Mouse (Mus musculus): ENCODE measurements at regions not wholly inside any gene's neighbourhood (a gene's known extent, or its start where the extent isn't known, plus 50 kb on each side); places are given as distances from the start of the nearest gene placed in this dataset.

DNA sequence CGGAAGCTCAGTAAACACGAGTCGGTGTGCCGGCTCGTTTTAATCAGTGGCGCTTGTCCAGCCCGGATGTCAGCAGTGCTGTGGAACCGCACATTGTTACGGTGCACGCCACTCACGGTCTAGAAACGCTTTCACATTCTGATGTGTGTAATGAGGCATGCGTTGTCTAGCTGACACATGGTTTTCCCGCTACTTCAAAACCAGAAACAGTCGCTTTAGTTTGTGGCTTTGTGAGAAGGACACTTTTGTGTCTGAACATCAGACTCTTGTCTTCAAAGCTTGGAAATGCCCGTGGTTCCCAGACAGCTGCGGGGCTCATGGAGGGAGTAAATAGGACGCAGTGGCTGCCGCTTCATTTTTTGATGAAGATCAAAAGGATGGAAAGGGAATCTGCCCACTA is 77.0 kb upstream of the Lgr5 start:
- no peak for ATAC-seq (replicated peaks; ENCODE audit: low FRiP score)
- no peak overlapping the region for H3K4me2 ChIP-seq
- no peak overlapping the region for H3K27ac ChIP-seq (ENCODE audit: low read depth, low read length)
- no peaks in the 10 kb centered on the region for H3K4me1 ChIP-seq (replicated peaks; ENCODE audit: control insufficient read depth, insufficient read depth, low read length)
- 88% methylated on average over 19 of the region's 19 CpGs for WGBS
- H3K9me3 ChIP-seq (ENCODE audit: control insufficient read depth, low read length): no peaks in the 10 kb centered on the region
- H3K9ac ChIP-seq (ENCODE audit: low read depth, low read length): no peak overlapping the region
- H3K36me3 ChIP-seq (ENCODE audit: control insufficient read depth, insufficient read depth, low read length): no peaks in the 10 kb centered on the region
- H3K27me3 ChIP-seq (replicated peaks; ENCODE audit: control insufficient read depth, insufficient read depth, low read length): no peaks in the 10 kb centered on the region
- H3K4me3 ChIP-seq (ENCODE audit: low read depth, low read length): no peak overlapping the region
- no peak for DNase-seq (ENCODE audit: low spot score)

DNA sequence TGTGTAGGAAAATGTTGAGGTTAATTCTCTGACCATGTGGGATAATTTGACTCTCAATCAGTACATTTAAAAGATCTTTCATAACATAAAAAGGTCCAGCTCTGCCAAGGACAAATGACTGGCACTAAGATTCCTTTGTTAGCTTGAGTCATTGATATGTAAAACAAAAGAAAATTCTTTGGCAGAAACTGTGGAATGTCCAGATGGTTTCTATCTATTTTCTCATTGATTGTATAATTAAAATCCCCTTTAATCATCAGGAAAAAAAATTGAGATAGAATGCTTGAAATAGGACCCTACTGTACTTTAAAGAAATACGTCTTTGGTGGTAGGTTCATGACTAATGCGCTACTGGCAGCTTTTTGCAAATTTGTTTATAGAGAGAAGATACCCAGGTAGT is 89.1 kb upstream of the Lgr5 start:
- H3K4me1 ChIP-seq (replicated peaks; ENCODE audit: control insufficient read depth, insufficient read depth, low read length): no peaks in the 10 kb centered on the region
- H3K4me2 ChIP-seq: no peak overlapping the region
- no peak overlapping the region for H3K4me3 ChIP-seq (ENCODE audit: low read depth, low read length)
- H3K9me3 ChIP-seq (ENCODE audit: control insufficient read depth, low read length): no peaks in the 10 kb centered on the region
- no peaks in the 10 kb centered on the region for H3K36me3 ChIP-seq (ENCODE audit: control insufficient read depth, insufficient read depth, low read length)
- DNase-seq (ENCODE audit: low spot score) (no peak), ATAC-seq (replicated peaks; ENCODE audit: low FRiP score) (no peak)
- no peak overlapping the region for H3K27ac ChIP-seq (ENCODE audit: low read depth, low read length)
- 83% methylated on average over 2 of the region's 2 CpGs for WGBS
- H3K9ac ChIP-seq (ENCODE audit: low read depth, low read length): no peak overlapping the region
- H3K27me3 ChIP-seq (replicated peaks; ENCODE audit: control insufficient read depth, insufficient read depth, low read length): no peaks in the 10 kb centered on the region

DNA sequence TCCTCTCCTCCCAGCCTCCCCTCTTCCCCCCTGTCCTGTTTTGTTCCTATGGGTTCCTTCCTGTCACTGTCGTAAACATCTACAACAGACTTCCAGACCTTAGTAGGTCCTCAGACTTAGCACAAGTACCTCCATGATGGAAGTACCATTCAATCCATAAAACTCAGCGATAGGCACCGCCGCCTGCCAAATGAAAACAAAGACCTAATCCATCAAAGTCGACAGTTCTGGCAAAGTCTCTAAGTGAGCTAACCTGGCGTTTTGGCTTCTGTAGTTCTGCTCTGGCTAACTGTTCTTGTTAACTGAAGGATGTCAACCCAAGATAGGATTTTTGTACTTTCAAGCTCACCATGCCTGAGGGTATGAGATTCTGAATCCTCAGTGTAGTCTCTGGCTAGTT is 93.5 kb upstream of the Lgr5 start:
- no peak for DNase-seq (ENCODE audit: low spot score)

DNA sequence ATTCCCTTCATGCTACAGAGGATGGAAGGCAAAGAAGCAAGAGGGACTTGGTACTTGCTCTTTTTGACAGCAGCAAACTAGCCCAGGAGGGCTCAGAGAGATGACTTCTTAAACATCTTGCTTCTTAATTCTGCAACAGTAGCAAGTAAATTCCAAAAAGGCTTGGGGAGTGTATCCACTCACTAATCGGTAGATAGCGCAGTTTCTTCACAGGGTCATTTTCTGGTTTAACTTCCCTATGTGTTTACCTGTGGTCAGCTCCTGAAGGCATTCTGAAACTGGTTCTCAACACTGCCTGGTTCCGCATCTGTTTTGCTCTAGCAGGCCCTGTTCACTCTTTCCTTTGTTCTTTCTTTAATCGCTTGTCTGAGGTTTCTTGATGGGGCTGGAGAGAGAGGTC is 104.4 kb upstream of the Lgr5 start:
- H3K27me3 ChIP-seq (replicated peaks; ENCODE audit: control insufficient read depth, insufficient read depth, low read length): no peaks in the 10 kb centered on the region
- H3K27ac ChIP-seq (ENCODE audit: low read depth, low read length): no peak overlapping the region
- H3K4me1 ChIP-seq (replicated peaks; ENCODE audit: control insufficient read depth, insufficient read depth, low read length): no peaks in the 10 kb centered on the region
- H3K4me2 ChIP-seq: no peak overlapping the region
- ATAC-seq (replicated peaks; ENCODE audit: low FRiP score): no peak
- H3K36me3 ChIP-seq (ENCODE audit: control insufficient read depth, insufficient read depth, low read length): no peaks in the 10 kb centered on the region
- DNase-seq (ENCODE audit: low spot score): no peak
- H3K9ac ChIP-seq (ENCODE audit: low read depth, low read length): no peak overlapping the region
- H3K4me3 ChIP-seq (ENCODE audit: low read depth, low read length): no peak overlapping the region
- no peaks in the 10 kb centered on the region for H3K9me3 ChIP-seq (ENCODE audit: control insufficient read depth, low read length)
- 86% methylated on average over 4 of the region's 4 CpGs for WGBS

More for the DNA sequence above, 93.5 kb upstream of the Lgr5 start:
- H3K27me3 ChIP-seq (replicated peaks; ENCODE audit: control insufficient read depth, insufficient read depth, low read length): no peaks in the 10 kb centered on the region
- H3K27ac ChIP-seq (ENCODE audit: low read depth, low read length): no peak overlapping the region
- no peaks in the 10 kb centered on the region for H3K9me3 ChIP-seq (ENCODE audit: control insufficient read depth, low read length)
- H3K36me3 ChIP-seq (ENCODE audit: control insufficient read depth, insufficient read depth, low read length): no peaks in the 10 kb centered on the region
- H3K4me1 ChIP-seq (replicated peaks; ENCODE audit: control insufficient read depth, insufficient read depth, low read length): no peaks in the 10 kb centered on the region
- no peak overlapping the region for H3K9ac ChIP-seq (ENCODE audit: low read depth, low read length)
- no peak overlapping the region for H3K4me2 ChIP-seq
- 59% methylated on average over 6 of the region's 6 CpGs for WGBS
- no peak for ATAC-seq (replicated peaks; ENCODE audit: low FRiP score)
- H3K4me3 ChIP-seq (ENCODE audit: low read depth, low read length): no peak overlapping the region

DNA sequence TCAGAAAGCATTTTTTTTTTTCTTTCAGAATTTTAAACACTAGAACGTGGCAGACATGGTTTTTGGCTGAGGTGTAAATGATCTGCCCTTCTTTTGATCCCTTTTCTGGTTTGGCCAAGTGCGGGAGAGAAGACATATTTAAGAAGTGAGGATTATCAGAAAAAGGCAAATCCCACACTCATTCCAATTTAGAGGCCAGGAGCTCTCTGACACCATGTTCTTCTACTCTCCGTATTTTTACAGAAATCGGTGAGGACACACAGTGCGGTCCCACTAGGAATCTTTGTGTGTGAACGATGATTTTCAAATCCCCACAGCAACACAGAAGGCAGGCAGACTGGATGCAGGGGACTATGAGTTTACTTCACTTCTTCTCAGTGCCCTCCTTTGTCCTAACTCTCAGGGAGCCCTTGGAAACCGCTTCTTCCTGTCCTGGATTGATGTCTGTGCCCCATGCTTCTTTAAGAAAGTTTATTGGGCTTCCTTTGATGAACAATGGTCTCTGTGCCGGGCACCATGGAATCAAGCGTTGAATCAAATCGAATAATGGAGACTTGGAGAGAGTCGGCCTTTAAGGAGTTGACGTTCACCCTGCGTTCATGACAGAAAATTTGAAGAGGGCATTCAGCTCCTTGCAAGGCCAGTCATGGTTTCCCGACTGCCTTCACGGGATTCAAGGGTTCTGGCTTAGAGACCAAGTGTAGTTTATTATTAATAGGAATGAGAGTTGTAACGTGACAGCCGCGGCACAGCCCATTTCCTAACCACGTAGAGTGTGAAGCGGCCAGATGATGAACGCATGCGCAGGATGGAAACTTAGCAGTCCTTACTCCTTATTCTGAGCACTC is 106.6 kb upstream of the Lgr5 start:
- H3K9ac ChIP-seq (ENCODE audit: low read depth, low read length): no peak overlapping the region
- 87% methylated on average over 22 of the region's 22 CpGs for WGBS
- no peaks in the 10 kb centered on the region for H3K9me3 ChIP-seq (ENCODE audit: control insufficient read depth, low read length)
- H3K27ac ChIP-seq (ENCODE audit: low read depth, low read length): no peak overlapping the region
- no peak for ATAC-seq (replicated peaks; ENCODE audit: low FRiP score)
- no peaks in the 10 kb centered on the region for H3K4me1 ChIP-seq (replicated peaks; ENCODE audit: control insufficient read depth, insufficient read depth, low read length)
- no peak overlapping the region for H3K4me2 ChIP-seq
- H3K4me3 ChIP-seq (ENCODE audit: low read depth, low read length): no peak overlapping the region
- H3K27me3 ChIP-seq (replicated peaks; ENCODE audit: control insufficient read depth, insufficient read depth, low read length): no peaks in the 10 kb centered on the region
- H3K36me3 ChIP-seq (ENCODE audit: control insufficient read depth, insufficient read depth, low read length): no peaks in the 10 kb centered on the region
- DNase-seq (ENCODE audit: low spot score): no peak

DNA sequence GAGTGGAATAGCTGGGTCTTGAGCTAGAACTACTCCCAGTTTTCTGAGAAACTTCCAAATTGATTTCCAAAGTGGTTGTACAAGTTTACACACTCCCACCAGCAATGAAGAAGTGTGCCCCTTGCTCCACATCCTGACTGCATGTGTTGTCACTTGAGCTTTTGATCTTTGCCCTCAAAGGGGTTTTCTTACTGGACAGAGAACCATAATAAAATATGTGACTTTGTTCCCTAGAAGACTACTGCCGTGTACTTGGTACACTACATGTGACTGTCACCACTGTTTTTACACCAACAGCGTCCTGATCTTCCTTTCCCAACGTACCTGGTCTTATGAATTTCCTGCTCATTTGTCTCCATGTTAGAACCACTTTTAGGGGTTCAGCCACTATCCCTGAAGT is 114.3 kb upstream of the Tspan8 start:
- H3K9ac ChIP-seq (ENCODE audit: low read depth, low read length): no peak overlapping the region
- H3K4me3 ChIP-seq (ENCODE audit: low read depth, low read length): no peak overlapping the region
- no peak overlapping the region for H3K27ac ChIP-seq (ENCODE audit: low read depth, low read length)
- H3K27me3 ChIP-seq (replicated peaks; ENCODE audit: control insufficient read depth, insufficient read depth, low read length): no peaks in the 10 kb centered on the region
- 78% methylated on average over 3 of the region's 3 CpGs for WGBS
- H3K4me1 ChIP-seq (replicated peaks; ENCODE audit: control insufficient read depth, insufficient read depth, low read length): no peaks in the 10 kb centered on the region
- DNase-seq (ENCODE audit: low spot score): no peak
- H3K4me2 ChIP-seq: no peak overlapping the region
- H3K36me3 ChIP-seq (ENCODE audit: control insufficient read depth, insufficient read depth, low read length): no peaks in the 10 kb centered on the region
- H3K9me3 ChIP-seq (ENCODE audit: control insufficient read depth, low read length): no peaks in the 10 kb centered on the region
- ATAC-seq (replicated peaks; ENCODE audit: low FRiP score): no peak

DNA sequence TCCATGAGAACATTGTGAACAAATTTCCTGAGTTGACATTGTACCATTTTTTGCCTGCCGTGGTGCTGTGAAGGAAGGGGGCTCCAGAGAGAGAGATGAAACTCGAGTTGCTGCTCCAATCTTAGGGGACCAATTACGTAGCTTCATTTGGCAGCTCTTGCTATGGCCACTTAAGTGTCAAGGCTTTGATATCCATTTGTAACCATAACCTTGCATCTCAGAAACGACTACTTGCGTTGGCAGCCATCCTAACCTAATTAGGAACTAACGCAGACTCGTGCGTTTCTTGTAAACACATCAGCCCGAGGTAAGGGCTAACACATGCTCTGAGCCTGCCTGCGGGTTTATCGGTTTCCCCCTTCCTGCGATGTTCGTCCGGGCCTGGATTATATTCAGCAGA is 108.0 kb upstream of the Tspan8 start:
- no peak for ATAC-seq (replicated peaks; ENCODE audit: low FRiP score)
- H3K9me3 ChIP-seq (ENCODE audit: control insufficient read depth, low read length): no peaks in the 10 kb centered on the region
- H3K36me3 ChIP-seq (ENCODE audit: control insufficient read depth, insufficient read depth, low read length): no peaks in the 10 kb centered on the region
- H3K9ac ChIP-seq (ENCODE audit: low read depth, low read length): no peak overlapping the region
- DNase-seq (ENCODE audit: low spot score): no peak
- no peak overlapping the region for H3K4me2 ChIP-seq
- no peak overlapping the region for H3K27ac ChIP-seq (ENCODE audit: low read depth, low read length)
- WGBS: 65% methylated on average over 14 of the region's 14 CpGs
- H3K4me1 ChIP-seq (replicated peaks; ENCODE audit: control insufficient read depth, insufficient read depth, low read length): no peaks in the 10 kb centered on the region
- no peaks in the 10 kb centered on the region for H3K27me3 ChIP-seq (replicated peaks; ENCODE audit: control insufficient read depth, insufficient read depth, low read length)
- H3K4me3 ChIP-seq (ENCODE audit: low read depth, low read length): no peak overlapping the region

DNA sequence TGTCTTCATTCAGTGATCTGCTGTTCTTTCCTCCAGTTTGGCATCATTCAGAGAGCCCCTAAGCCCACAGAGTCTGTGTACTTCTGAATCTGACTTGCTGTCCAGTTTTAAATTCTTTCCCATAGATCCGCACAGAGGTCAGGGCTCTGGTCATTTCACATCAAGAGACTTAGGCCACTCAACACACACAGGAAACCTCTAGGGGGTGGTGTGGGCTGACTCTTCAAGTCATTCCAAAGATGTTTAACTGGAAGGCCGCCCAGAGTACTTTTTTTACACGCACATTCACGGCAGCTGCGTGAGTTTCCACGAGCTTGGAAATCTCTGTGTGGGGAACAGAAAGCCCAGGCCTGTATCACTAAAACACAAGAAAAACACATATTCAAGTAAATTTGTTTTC is 102.7 kb upstream of the Tspan8 start:
- Histone ChIP-seq H3K9ac (ENCODE audit: low read depth, low read length) (no peak overlapping the region), H3K36me3 (ENCODE audit: control insufficient read depth, insufficient read depth, low read length) (no peaks in the 10 kb centered on the region), H3K4me3 (ENCODE audit: low read depth, low read length) (no peak overlapping the region), H3K27ac (ENCODE audit: low read depth, low read length) (no peak overlapping the region), H3K4me2 (no peak overlapping the region), H3K9me3 (ENCODE audit: control insufficient read depth, low read length) (no peaks in the 10 kb centered on the region), H3K27me3 (replicated peaks; ENCODE audit: control insufficient read depth, insufficient read depth, low read length) (no peaks in the 10 kb centered on the region), H3K4me1 (replicated peaks; ENCODE audit: control insufficient read depth, insufficient read depth, low read length) (no peaks in the 10 kb centered on the region)
- WGBS: 76% methylated on average over 6 of the region's 6 CpGs
- no peak for ATAC-seq (replicated peaks; ENCODE audit: low FRiP score)
- no peak for DNase-seq (ENCODE audit: low spot score)

DNA sequence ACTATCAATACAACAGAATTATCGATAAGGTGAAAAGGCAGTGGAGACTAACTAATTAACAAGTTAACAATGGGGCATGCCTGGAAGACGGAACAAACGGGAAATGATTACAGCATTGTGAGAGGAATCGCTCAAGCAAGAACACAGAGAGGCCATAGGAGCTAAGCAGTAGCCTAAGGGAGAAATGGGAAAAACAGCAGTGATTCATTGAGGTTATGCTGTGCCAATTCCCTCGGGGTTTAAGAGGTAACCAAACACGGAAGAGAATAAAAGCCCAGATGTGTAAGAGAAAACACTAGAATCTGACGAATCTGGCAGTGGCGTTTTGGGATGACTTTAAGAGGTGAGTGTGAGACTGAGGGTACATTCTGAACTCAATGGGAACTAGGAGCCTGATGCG is 100.5 kb upstream of the Tspan8 start:
- H3K9ac ChIP-seq (ENCODE audit: low read depth, low read length): no peak overlapping the region
- no peak for ATAC-seq (replicated peaks; ENCODE audit: low FRiP score)
- no peak overlapping the region for H3K4me2 ChIP-seq
- WGBS: 73% methylated on average over 9 of the region's 9 CpGs
- H3K27ac ChIP-seq (ENCODE audit: low read depth, low read length): no peak overlapping the region
- H3K4me3 ChIP-seq (ENCODE audit: low read depth, low read length): no peak overlapping the region
- DNase-seq (ENCODE audit: low spot score): no peak
- no peaks in the 10 kb centered on the region for H3K9me3 ChIP-seq (ENCODE audit: control insufficient read depth, low read length)
- H3K27me3 ChIP-seq (replicated peaks; ENCODE audit: control insufficient read depth, insufficient read depth, low read length): no peaks in the 10 kb centered on the region
- no peaks in the 10 kb centered on the region for H3K36me3 ChIP-seq (ENCODE audit: control insufficient read depth, insufficient read depth, low read length)
- no peaks in the 10 kb centered on the region for H3K4me1 ChIP-seq (replicated peaks; ENCODE audit: control insufficient read depth, insufficient read depth, low read length)
